Mouse (Mus musculus) liver, postnatal 0 days (tissue): ENCODE data around the gene Dcst2.

Source experiments
- CTCF ChIP-seq: sonication (generic); IDR thresholded peaks from 2 replicates; pipeline ENCODE4 v1.5.1; 2016; ENCODE audit warnings: antibody characterized with exemption, low read depth
- EP300 ChIP-seq: IDR thresholded peaks from 2 replicates; pipeline ENCODE4 v1.6.1; 2016; ENCODE audit warnings: antibody characterized with exemption, low read depth, mild to moderate bottlenecking

- TF ChIP-seq CTCF (no peak), EP300 (no peak)
Measured at GRCm38 (mm10) chr3:89356029-89356428, 5.7 kb upstream of the Dcst2 start.
